Mouse (Mus musculus): Measurements from ENCODE around the gene Erlin1.

GRCm38 (mm10) chr19:44080920-44081319 is 11.3 kb upstream of the Erlin1 start:
- TF ChIP-seq CTCF (conservative IDR thresholded peaks at IDR 0.05; ENCODE audit: insufficient read depth, insufficient read length, low read depth, low read length) (no peak), POLR2A (IDR thresholded peaks at IDR 0.05; ENCODE audit: low read depth, low read length) (no peak)

Data from kidney, adult 2 months (tissue).